Mouse (Mus musculus) splenic B cell, adult 2 months (primary cell): Measurements from ENCODE around the gene Rnf166.
A peak's percentile ranks its signal among the peaks of the same experiment; 100 is the strongest.

ENCODE experiments used
- DNase-seq: peaks from one replicate; pipeline ENCODE4 v3.0.0-alpha.2; 2011; ENCODE audit warnings: low read depth, low spot score
- H3K27me3 ChIP-seq: 2 replicates; pipeline ENCODE4 v1.6.1; 2012; ENCODE audit warnings: mild to moderate bottlenecking, low read length, moderate library complexity, mixed read lengths; ENCODE audit not compliant: control insufficient read depth, poor library complexity, insufficient read depth, severe bottlenecking
- H3K36me3 ChIP-seq: 2 replicates; pipeline ENCODE4 v1.6.1; 2012; ENCODE audit warnings: mild to moderate bottlenecking, low read length, moderate library complexity, mixed read lengths; ENCODE audit not compliant: control insufficient read depth, poor library complexity, insufficient read depth, severe bottlenecking

Rnf166 gene

DNA sequence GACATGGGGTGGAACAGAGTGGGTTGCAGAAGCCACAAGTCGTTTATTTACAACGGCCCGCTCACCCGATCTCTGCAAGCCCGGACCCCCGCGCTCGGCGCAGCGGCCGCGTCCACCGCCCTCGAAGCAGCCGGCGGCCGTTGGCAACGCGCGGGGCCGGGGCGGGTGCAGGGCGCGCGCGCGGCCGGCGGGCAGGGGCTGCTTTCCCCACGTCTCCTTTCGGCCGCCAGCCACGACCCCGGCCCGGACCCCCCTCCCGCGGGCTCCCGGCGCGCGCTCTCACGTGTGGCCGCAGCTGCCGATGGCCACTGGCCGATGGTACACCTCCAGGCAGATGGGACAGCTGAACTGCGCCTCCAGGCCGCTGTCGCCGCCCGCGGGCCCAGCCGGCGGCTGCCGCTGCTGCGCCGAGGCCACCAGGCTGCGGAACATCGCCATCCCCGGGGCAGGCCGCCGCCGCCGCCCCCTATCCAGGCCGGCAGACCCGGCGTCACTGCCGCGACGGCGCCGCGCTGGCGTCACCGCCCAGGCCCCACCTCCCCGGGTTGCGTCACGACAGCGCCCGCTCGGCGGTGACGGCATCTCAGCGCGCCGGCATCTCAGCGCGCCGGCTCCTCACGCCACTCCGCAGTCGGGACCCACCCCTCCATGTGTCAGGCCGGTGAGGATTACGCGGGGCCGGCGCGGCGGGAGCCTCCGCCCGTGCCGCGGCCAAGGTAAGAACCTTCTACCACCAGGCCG lies at the start of gene Rnf166, which contains the start of gene Ctu2:
Gene Rnf166 (minus strand): TSS at position 485 of the 741 bp plus-strand sequence.
Gene Ctu2 (plus strand): TSS at position 564 of the 741 bp plus-strand sequence.
- H3K27me3 ChIP-seq: no peaks in the 10 kb centered on the region
- H3K36me3 ChIP-seq: peaks cover 5% of the 10 kb centered on the region; the same call in 1 of the 2 replicates
- peak; percentile 95 for DNase-seq

- no peak for DNase-seq
- Histone ChIP-seq H3K36me3 (no peaks in the 10 kb centered on the region; the same call in 1 of the 2 replicates), H3K27me3 (no peaks in the 10 kb centered on the region)
These were observed 49.1 kb upstream of the Rnf166 start for GRCm38 (mm10) chr8:122525004-122525403.

DNA sequence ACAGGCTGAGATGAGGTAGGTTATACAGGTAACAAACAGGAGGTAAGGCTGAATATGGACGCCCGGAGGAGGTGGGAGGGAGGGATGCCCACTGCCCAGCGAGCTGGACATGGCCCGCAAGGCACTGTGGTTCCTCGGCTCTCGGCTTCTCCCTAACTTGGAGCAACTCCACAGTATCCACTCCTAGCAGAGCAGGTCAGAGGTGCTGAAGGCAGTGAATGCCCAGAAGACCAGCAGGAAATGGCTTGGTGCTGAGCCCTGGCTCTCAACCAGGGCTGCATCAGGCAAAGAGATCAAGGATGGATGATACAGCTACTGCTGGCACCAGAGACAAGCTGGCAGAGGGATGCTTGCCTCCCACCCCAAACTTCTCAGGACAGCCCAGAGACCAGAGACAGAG lies 48.6 kb upstream of the Rnf166 start:
- Histone ChIP-seq H3K36me3 (no peaks in the 10 kb centered on the region; the same call in 1 of the 2 replicates), H3K27me3 (no peaks in the 10 kb centered on the region)
- no peak for DNase-seq

DNA sequence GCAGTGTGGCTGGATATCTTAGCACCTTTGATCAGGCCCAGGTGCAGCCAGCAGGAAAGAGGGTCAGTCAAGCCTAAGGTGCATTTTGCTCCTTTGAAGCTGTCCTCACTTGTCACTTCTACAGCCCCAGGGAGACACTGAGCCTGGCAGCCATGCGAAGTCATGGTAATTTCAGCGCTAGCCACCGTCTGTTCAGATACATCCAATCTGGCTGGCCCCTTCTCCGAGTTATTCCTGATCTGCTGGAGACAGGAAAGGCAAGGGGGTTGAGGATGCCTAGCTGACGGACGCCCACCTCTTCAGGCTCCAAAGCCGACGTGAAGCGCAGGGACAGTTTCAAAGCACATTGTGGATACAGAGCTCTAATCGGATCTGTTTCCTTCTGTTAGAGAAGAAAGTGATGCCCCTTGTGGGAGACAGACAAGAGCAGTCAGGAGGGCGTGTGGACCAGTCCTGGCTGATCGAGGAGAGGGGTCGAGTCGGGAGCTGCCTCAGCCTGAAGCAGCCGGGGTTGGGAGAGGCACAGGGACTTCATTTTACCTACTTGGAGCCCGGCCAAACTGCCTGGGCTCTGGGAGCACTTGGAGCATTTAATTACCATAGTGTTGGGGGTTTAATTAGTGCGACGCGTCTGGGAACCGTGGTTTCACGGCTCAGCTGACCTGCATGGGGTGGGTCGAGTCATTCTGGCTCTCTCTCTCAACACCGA lies 47.9 kb upstream of the Rnf166 start:
- H3K36me3 ChIP-seq: no peaks in the 10 kb centered on the region; the same call in 1 of the 2 replicates
- H3K27me3 ChIP-seq: no peaks in the 10 kb centered on the region
- DNase-seq: no peak

DNA sequence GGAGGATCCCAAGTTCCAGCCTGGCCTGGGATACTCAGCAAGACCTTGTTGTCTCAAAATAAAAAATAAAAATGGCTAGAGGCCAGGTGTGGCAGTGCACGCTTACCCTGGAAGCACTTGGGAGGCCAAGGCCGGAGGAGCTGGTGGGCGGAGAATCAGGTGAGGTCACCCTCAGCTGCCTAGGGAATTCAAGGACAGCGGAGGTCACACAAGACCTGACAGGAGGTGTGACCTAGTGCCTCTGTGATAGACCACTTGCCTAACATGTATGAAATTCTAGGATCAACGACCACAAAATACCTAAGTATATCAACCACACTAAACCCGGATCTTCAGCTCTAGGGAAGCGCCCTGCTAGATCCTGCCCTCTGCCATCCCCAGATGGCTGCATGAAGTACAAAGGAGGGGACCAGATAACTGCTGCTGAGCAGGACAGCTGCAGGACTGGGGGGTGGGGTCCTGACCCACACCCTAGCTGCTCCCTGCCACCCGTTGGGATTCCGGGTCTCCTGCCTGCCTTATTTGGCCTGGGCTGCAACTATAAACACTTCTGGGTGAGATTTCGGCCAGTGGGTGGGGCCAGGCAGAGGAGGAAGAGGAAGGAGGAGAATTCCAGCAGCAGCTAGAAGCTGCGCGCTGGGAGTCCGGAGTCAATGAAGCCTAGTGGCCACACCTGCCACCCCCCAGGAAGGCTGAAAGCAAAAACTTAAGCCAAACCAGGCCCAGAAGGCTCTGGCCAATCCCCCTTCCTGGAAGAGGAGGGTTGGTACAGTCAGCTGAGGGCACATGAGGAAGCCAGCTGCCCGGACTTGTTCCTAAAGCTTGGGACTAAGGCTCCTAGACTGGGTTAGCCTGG lies 47.2 kb upstream of the Rnf166 start:
- Histone ChIP-seq H3K36me3 (no peaks in the 10 kb centered on the region; the same call in 1 of the 2 replicates), H3K27me3 (no peaks in the 10 kb centered on the region)
- DNase-seq: no peak

DNA sequence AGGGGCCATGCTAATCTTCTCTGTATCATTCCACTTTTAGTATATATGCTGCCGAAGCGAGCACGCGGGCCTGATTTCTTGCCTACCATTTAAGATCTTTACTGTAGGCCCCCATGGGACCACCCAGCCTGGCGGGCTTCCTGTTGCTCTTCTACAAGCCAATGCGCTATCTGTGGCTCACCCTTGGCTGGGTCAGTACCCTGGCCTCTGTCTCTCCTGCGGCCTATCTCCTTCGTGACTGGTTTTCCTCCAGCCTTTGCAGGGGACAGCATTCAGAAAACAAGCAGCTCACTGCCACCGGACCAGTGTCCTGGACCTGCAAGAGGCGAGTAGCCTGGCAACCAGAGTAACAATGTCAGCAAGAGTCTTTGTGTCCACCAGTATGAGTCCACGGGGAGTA lies 44.7 kb upstream of the Rnf166 start:
- Histone ChIP-seq H3K36me3 (no peaks in the 10 kb centered on the region), H3K27me3 (no peaks in the 10 kb centered on the region)
- DNase-seq: no peak

DNA sequence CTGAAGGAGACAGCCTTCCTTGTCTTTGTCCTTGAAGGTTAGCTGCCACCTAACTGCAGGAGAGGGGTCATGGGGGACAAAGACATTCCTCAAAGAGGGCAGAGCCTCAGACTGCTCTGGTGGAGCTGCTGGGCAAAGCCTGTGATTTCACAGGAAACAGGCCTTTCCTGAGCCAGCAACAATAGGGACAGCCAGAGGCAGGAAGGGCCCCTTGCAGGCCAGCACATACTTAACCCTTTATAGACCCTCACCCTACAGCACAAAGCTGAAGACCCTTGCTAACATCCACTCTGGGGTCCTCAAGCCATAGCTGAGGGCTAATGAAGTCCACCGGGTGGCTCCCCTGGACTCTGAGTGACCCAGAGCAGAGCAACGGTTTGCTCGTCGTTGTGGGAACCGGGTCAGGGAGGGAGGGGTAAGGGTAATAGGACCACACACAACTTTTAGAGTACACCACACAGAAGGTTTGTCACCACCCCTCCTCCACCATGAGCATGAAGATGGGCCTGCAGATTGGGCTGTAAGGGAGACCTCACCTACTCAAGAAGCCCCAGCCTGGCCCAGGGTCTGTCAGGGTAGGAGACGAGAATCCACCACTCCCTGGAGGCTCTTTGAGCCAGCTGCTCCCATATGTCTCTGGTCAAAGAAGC lies 41.8 kb upstream of the Rnf166 start:
- Histone ChIP-seq H3K36me3 (0 out of 2 replicates have a peak, but pooled peaks cover under 1% of the 10 kb centered on the region), H3K27me3 (no peaks in the 10 kb centered on the region)
- no peak for DNase-seq

DNA sequence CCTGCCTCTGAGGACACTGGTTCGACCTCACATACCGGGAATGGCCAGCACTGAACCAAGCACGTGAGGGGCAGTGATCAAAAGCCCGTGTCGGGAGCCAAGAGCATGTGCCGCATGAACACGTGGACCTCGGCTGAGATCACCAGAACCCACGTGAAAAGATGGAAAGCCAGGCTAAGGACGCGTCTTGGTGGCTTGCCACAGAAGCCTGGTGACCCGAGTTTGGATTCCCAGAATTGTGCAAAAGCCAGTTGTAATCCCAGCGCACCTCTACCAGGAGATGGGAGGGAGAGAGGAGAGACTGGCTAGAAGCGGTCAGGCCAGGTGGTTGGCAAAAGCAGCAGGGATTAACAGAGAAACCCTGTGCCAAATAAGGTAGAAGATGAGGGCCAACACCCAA lies 39.8 kb upstream of the Rnf166 start:
- no peak for DNase-seq
- Histone ChIP-seq H3K27me3 (no peaks in the 10 kb centered on the region), H3K36me3 (0 out of 2 replicates have a peak, but pooled peaks cover 2% of the 10 kb centered on the region)

- 0 out of 2 replicates have a peak, but pooled peaks cover 2% of the 10 kb centered on the region for H3K36me3 ChIP-seq
- DNase-seq: no peak
- H3K27me3 ChIP-seq: no peaks in the 10 kb centered on the region
These were observed 36.5 kb upstream of the Rnf166 start for GRCm38 (mm10) chr8:122512392-122512791.

GRCm38 (mm10) chr8:122511552-122511951 lies 35.7 kb upstream of the Rnf166 start:
- 0 out of 2 replicates have a peak, but pooled peaks cover 2% of the 10 kb centered on the region for H3K36me3 ChIP-seq

GRCm38 (mm10) chr8:122500856-122501255 lies 25.0 kb upstream of the Rnf166 start:
- DNase-seq: peak; percentile 91
- H3K27me3 ChIP-seq: no peaks in the 10 kb centered on the region
- H3K36me3 ChIP-seq: peaks cover 3% of the 10 kb centered on the region

More at GRCm38 (mm10) chr8:122511552-122511951, 35.7 kb upstream of the Rnf166 start:
- no peaks in the 10 kb centered on the region for H3K27me3 ChIP-seq
- no peak for DNase-seq

GRCm38 (mm10) chr8:122497912-122498311 lies 22.0 kb upstream of the Rnf166 start:
- DNase-seq: peak; percentile 39
- Histone ChIP-seq H3K27me3 (no peaks in the 10 kb centered on the region), H3K36me3 (peaks cover 2% of the 10 kb centered on the region)

GRCm38 (mm10) chr8:122497016-122497734 lies 21.3 kb upstream of the Rnf166 start:
- Histone ChIP-seq H3K36me3 (peaks cover 2% of the 10 kb centered on the region), H3K27me3 (no peaks in the 10 kb centered on the region)
- DNase-seq: no peak
